Mouse (Mus musculus): ENCODE measurements at regions not wholly inside any gene's neighbourhood (a gene's known extent, or its start where the extent isn't known, plus 50 kb on each side); places are given as distances from the start of the nearest gene placed in this dataset.

DNA sequence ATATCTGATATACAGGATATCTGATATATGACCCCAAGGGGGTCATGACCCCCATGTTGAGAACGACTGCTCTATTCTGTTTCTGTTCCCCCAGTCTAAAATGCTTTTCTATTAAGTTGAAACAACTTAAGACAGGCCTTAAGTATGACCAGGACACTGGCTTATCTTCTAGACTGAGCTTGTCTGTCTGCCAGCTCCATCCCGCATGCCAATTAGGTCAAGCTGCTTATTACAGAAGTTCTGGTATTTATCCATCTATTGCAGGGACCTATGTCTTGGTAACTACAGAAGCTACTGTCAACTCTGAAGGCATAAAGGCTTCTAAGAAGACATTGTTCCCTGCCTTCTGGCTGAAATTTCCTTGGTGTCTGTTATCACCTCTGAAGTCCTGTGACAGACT is 81.4 kb downstream of the Tas2r134 start:
- TF ChIP-seq HCFC1 (IDR thresholded peaks at IDR 0.05; ENCODE audit: borderline replicate concordance, insufficient read depth, low read length) (no peak), MAFK (IDR thresholded peaks at IDR 0.05; ENCODE audit: insufficient read depth, low read depth, low read length) (no peak), CHD2 (IDR thresholded peaks at IDR 0.05; ENCODE audit: low read depth, low read length) (no peak)

All from ES-E14 (cell line).